Mouse (Mus musculus) C3H10T1/2 (cell line): ENCODE data around the gene Mlip. TPM values are rescaled to one million over a fixed set of nuclear protein-coding genes. Genes with fewer than 3 reads are reported as not detected.

Experiments used
- polyA plus RNA-seq, 2 experiments: library from polyadenylated mRNA; unstranded; fragments of >200 nt; fragmentation: generic; extraction: Trizol; gene quantifications; one replicate each; pipeline ENCODE4 v1.2.1; 2012; ENCODE audit warnings: missing spikeins in 2 of 2

Gene Mlip
- polyA plus RNA-seq: 1 to 10 TPM in 1 of 2 experiments, not detected in 1; 1.1 TPM

DNA sequence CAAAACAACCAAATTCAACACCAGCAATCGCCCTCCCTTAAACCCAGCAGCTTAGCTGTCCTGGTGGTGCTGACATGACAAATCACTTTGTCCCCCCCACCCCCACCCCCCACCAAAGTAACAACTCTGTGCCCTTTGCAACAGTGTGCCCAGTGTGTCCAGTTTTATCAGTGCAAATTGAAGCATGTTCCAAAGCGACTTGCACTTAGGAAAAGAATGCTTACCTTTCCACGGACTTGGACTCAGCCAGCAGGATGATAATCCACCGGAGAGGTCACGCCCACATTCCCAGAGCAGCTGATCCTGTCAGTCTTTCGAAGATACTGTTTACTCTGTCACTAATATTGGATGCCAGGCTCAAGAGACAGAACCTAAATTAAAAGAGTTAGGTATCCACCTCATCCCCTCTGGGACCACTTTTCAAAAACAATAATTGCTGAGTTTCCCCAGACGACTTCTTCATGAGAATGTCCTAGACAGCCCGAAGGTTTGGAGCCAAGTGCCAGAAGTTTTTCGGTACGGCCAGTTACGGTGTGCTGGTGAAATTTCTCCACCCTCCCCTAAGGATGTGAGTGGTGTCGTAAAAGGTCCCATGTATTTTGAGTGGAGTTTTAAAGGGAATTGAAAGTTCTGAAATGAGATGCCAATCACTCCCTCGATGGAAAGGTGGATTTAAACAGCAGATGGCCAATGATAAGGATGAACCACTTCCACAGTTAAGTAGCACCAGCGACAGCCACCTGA, at the start of gene Mlip:
Gene Mlip (minus strand): TSS at position 538 of the 744 bp plus-strand sequence.

Other genes starting within 250 kb of the Mlip start
- 1 to 10 TPM in 1 of 2 experiments, under 1 TPM in 1; 0.78 to 4.2 TPM for gene Lrrc1, start 191.9 kb upstream of the Mlip start, polyA plus RNA-seq